Mouse (Mus musculus) stomach, postnatal 0 days (tissue): ENCODE measurements around the gene Col27a1.

Experiments used
- CTCF ChIP-seq: IDR thresholded peaks from 2 replicates; pipeline ENCODE4 v1.5.1; 2016; ENCODE audit warnings: antibody characterized with exemption, low read depth, mild to moderate bottlenecking, moderate library complexity
- EP300 ChIP-seq: optimal IDR thresholded peaks from 2 replicates; pipeline ENCODE3; 2016; ENCODE audit warnings: antibody characterized with exemption

DNA sequence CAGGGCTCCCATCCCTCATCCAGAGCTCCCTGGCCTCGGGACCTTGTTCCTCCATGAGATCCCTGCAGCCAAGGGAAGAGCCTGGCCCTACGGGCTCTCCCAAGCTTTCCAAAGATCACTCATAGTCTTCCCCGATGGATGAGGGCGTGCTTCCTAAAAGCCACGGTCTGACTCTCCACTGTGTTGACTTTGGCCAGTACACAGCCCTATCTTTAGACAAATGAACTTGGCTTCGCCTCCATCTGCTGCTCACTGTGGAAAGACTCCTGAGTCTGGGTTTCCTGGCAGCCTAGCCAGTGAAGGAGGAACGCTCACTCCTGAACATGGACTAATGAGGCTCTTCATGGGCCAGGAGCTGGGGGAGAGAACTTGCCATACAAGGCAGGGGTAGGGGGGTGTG is 65.0 kb downstream of the Col27a1 start:
- TF ChIP-seq CTCF (0 out of 2 replicates have a peak, but pooled peaks have one; percentile 16), EP300 (no peak)
